Mouse (Mus musculus) left cerebral cortex, adult 2 months (tissue): ENCODE measurements around the gene Fut2. TPM values are rescaled to one million over a fixed set of nuclear protein-coding genes. Genes with fewer than 3 reads are reported as not detected.

Source experiments
- DNase-seq, 2 experiments: peaks; one replicate each; pipeline ENCODE4 v3.0.0; 2021 to 2022; ENCODE audit warnings: low spot score in 2 of 2, mixed read lengths in 1 of 2; ENCODE audit errors: extremely low spot score in 1 of 2
- H3K27ac ChIP-seq: fragments of 200-600 bp; 2 replicates; pipeline ENCODE4 v1.8.1; 2022
- H3K4me3 ChIP-seq: fragments of 200-600 bp; 2 replicates; pipeline ENCODE4 v1.8.1; 2022
- CTCF ChIP-seq: fragments of 200-600 bp; IDR thresholded peaks from 2 replicates; pipeline ENCODE4 v1.8.1; 2022; ENCODE audit warnings: antibody characterized with exemption, mild to moderate bottlenecking, moderate library complexity
- intact Hi-C: fragments of 180-260 bp; cut with DNase I; formaldehyde crosslinking; loops from one replicate; pipeline ENCODE4 v1.15.1; 2025
- total RNA-seq, 2 experiments: library from RNA; stranded (reverse); gene quantifications; 2 replicates each; pipeline ENCODE4 v1.2.3; 2021

Fut2 gene
- total RNA-seq, 2 experiments from 2014 or later, result 0.11 TPM; not detected in 1

DNA sequence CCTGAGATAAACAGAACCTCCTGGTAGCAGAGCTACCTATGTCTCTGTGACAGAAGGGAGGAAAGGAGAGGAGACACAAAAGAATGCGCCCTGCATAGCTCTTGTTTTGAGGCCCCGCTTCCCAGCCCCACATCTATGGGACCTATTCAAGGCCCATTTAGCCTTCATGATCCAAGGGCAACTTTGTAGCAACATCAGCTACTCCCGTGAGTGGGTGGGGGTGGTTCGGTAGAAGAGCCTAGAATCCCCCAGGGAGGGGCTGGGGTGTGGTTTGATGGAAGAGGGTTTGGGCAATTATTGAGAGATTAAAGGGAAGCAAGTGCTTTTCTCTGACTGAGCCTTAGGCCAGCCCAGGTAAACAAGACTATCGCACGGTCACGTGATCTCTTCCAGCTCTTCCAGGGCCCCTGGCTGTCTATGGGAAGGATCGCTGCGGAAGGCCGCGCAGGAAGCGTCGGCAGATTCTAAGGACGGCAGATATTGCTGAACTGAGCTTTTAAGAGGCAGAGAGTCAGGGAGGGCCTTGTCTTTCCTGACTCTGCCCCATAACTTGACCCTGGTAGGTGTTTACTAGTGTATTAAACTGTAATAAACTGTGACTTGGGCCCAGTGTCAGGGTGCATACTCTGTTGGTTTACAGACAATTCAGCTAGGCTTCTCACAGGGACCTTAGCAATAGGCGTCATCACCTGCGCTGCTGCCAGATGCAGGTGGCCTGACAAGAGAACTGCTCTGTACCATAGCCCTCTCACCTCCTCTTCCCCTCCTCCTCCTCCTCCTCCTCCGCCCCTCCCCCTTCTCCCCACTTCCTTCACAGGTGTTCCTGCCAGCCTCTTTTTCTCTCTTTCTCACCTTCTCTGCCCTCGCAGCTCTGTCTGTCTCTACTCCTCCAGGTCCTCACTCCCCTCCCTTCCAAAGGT, 67.0 kb downstream of the Fut2 start:
- H3K4me3 ChIP-seq, result no peak overlapping the region
- no peak overlapping the region for H3K27ac ChIP-seq
- intact Hi-C loops, result loop anchor here (5.0 kb wide), 1 partner anchor 338 kb away; no protein-coding TSS in a partner anchor
- no peak for TF ChIP-seq CTCF
- DNase-seq, result no peak

Other genes starting within 250 kb of the Fut2 start
- gene Lhb, start 245.6 kb downstream of the Fut2 start, total RNA-seq, result not detected
- 10 to 100 TPM; 18.2 to 19.2 TPM for gene Gys1, start 231.6 kb downstream of the Fut2 start, total RNA-seq
- gene Ruvbl2, start 228.3 kb downstream of the Fut2 start, total RNA-seq, result 10 to 100 TPM; 34.4 to 39.9 TPM
- gene Ftl1, start 206.5 kb downstream of the Fut2 start, total RNA-seq, result 100 to 1,000 TPM; 200 to 208 TPM
- gene Bax, start 199.5 kb downstream of the Fut2 start, total RNA-seq, result 10 to 100 TPM; 66.9 to 67.4 TPM
- gene Tulp2, start 184.5 kb downstream of the Fut2 start, total RNA-seq, result under 1 TPM in 1 of 2 experiments, not detected in 1; 0.30 TPM
- 1 to 10 TPM; 1.5 to 2.0 TPM for gene Gm45808, start 179.6 kb downstream of the Fut2 start, total RNA-seq
- gene Dhdh, start 177.6 kb downstream of the Fut2 start, total RNA-seq, result 1 to 10 TPM; 3.7 to 4.8 TPM
- 100 to 1,000 TPM in 1 of 2 experiments, 10 to 100 TPM in 1; 95.4 to 106 TPM for gene Nucb1, start 156.0 kb downstream of the Fut2 start, total RNA-seq
- 10 to 100 TPM; 25.2 to 29.3 TPM for gene Ppp1r15a, start 140.1 kb downstream of the Fut2 start, total RNA-seq
- 1 to 10 TPM; 4.2 to 5.1 TPM for gene Plekha4, start 140.1 kb downstream of the Fut2 start, total RNA-seq
- gene Hsd17b14, start 111.5 kb downstream of the Fut2 start, total RNA-seq, result under 1 TPM; 0.61 to 0.68 TPM
- 10 to 100 TPM; 25.4 to 26.2 TPM for gene Bcat2, start 96.2 kb downstream of the Fut2 start, total RNA-seq
- not detected for gene Fgf21, start 50.9 kb downstream of the Fut2 start, total RNA-seq
- not detected for gene Fut1, start 49.1 kb downstream of the Fut2 start, total RNA-seq
- gene Izumo1, start 44.6 kb downstream of the Fut2 start, total RNA-seq, result under 1 TPM in 1 of 2 experiments, not detected in 1; 0.34 TPM
- gene Rasip1, start 38.9 kb downstream of the Fut2 start, total RNA-seq, result 1 to 10 TPM; 6.1 to 8.0 TPM
- gene Mamstr, start 26.4 kb downstream of the Fut2 start, total RNA-seq, result 1 to 10 TPM; 3.5 to 3.9 TPM
- 1 to 10 TPM; 6.4 to 6.9 TPM for gene Ntn5, start 17.6 kb upstream of the Fut2 start, total RNA-seq
- 1 to 10 TPM; 1.1 to 1.2 TPM for gene Sec1, start 28.0 kb upstream of the Fut2 start, total RNA-seq
- gene Car11, start 33.4 kb upstream of the Fut2 start, total RNA-seq, result 100 to 1,000 TPM; 211 to 244 TPM
- gene Dbp, start 38.7 kb upstream of the Fut2 start, total RNA-seq, result 100 to 1,000 TPM in 1 of 2 experiments, 10 to 100 TPM in 1; 60.3 to 104 TPM
- gene Rpl18, start 49.1 kb upstream of the Fut2 start, total RNA-seq, result 100 to 1,000 TPM; 318 to 325 TPM
- gene Sphk2, start 51.6 kb upstream of the Fut2 start, total RNA-seq, result 10 to 100 TPM; 30.8 to 34.4 TPM
- under 1 TPM; 0.37 to 0.41 TPM for gene Fam83e, start 54.8 kb upstream of the Fut2 start, total RNA-seq
- not detected for gene Spaca4, start 59.4 kb upstream of the Fut2 start, total RNA-seq
- gene Lmtk3, start 117.3 kb upstream of the Fut2 start, total RNA-seq, result 100 to 1,000 TPM; 258 to 279 TPM
- 10 to 100 TPM; 11.3 to 13.6 TPM for gene Sult2b1, start 118.3 kb upstream of the Fut2 start, total RNA-seq
- gene Cyth2, start 148.2 kb upstream of the Fut2 start, total RNA-seq, result 100 to 1,000 TPM; 172 to 185 TPM
- 1 to 10 TPM; 2.3 to 2.5 TPM for gene Kcnj14, start 158.4 kb upstream of the Fut2 start, total RNA-seq
- 10 to 100 TPM; 17.9 to 22.1 TPM for gene Grwd1, start 164.6 kb upstream of the Fut2 start, total RNA-seq
- gene Kdelr1, start 206.4 kb upstream of the Fut2 start, total RNA-seq, result 10 to 100 TPM; 67.4 to 75.4 TPM
- gene Grin2d, start 212.0 kb upstream of the Fut2 start, total RNA-seq, result 10 to 100 TPM; 13.4 to 14.7 TPM
- gene Syngr4, start 230.3 kb upstream of the Fut2 start, total RNA-seq, result not detected
- gene Tmem143, start 230.5 kb upstream of the Fut2 start, total RNA-seq, result 10 to 100 TPM; 21.8 to 22.3 TPM